In genomic region chr13:104108651-104109287, GRCm38 (mm10) we compare ENCODE assay signal across 8 mouse cellular contexts. TPM values are rescaled to one million over a fixed set of nuclear protein-coding genes. Genes with fewer than 3 reads are reported as not detected.
A peak's percentile ranks its signal among the peaks of the same experiment; 100 is the strongest.
DNase-seq lines count a peak whose midpoint lies in the region; ATAC-seq lines count a peak whose summit lies in the region.

No protein-coding gene starts in this region.

- H3K9me3 ChIP-seq in kidney, embryonic 15.5 days (replicated peaks), result peaks cover 6% of the 10 kb centered on the region; the same call in 1 of the 2 replicates
- H3K9me3 ChIP-seq in forebrain, embryonic 10.5 days, result peaks cover 10% of the 10 kb centered on the region

- H3K4me1 ChIP-seq in kidney, embryonic 15.5 days, result peaks cover 21% of the 10 kb centered on the region
- peaks cover 34% of the 10 kb centered on the region for H3K4me1 ChIP-seq in forebrain, embryonic 10.5 days

- ATAC-seq in kidney, embryonic 15.5 days (replicated peaks; ENCODE audit: low FRiP score), result peak; percentile 23; the same call in 1 of the 2 replicates
- peak; percentile 35 for ATAC-seq in megakaryocyte progenitor cell, adult 5-6 weeks (replicated peaks; ENCODE audit: poor library complexity)

- peak overlapping the region; percentile 98 for H3K4me2 ChIP-seq in kidney, embryonic 15.5 days

- H3K9ac ChIP-seq in kidney, embryonic 15.5 days, result peak overlapping the region; percentile 66

- peak overlapping the region; percentile 76 for H3K27ac ChIP-seq in kidney, embryonic 15.5 days
- H3K27ac ChIP-seq in forebrain, embryonic 10.5 days, result peak overlapping the region; percentile 87

- no peaks in the 10 kb centered on the region for H3K27me3 ChIP-seq in kidney, embryonic 15.5 days
- no peaks in the 10 kb centered on the region for H3K27me3 ChIP-seq in forebrain, embryonic 10.5 days (ENCODE audit: poor library complexity, severe bottlenecking)

- DNase-seq in kidney, postnatal 14 days, result no peak
- peak; percentile 31 for DNase-seq in Muller cell, postnatal 12 days (ENCODE audit: inconsistent ontology term)
- DNase-seq in forebrain, embryonic 10.5 days (ENCODE audit: extremely low spot score, low spot score), result peak; percentile 19
- DNase-seq in hindlimb bud, embryonic 11.5 days (ENCODE audit: extremely low spot score, low read depth, low spot score), result peak; percentile 22
- no peak for DNase-seq in urinary bladder, postnatal 4 days (ENCODE audit: low spot score in 2 of 2)
- DNase-seq in cerebellum, adult 11-12 months, result no peak

- peaks cover 3% of the 10 kb centered on the region for H3K36me3 ChIP-seq in kidney, embryonic 15.5 days
- peaks cover 12% of the 10 kb centered on the region for H3K36me3 ChIP-seq in forebrain, embryonic 10.5 days (replicated peaks)

- peak overlapping the region; percentile 93 for H3K4me3 ChIP-seq in kidney, embryonic 15.5 days (replicated peaks)
- H3K4me3 ChIP-seq in forebrain, embryonic 10.5 days, result peak overlapping the region; percentile 86

- 2% methylated on average over 24 of the region's 24 CpGs for WGBS in kidney, embryonic 15.5 days
- 2% methylated on average over 24 of the region's 24 CpGs for WGBS in forebrain, embryonic 10.5 days

RNA-seq across cellular contexts. Expression of gene Nln, which starts 0.6 kb away (rescaled TPM):
- polyA plus RNA-seq in kidney, embryonic 15.5 days (2015; fragmentation: Nextera tagmentation; extraction: Ambion mirVana), result 16.1 and 18.6 TPM in 2 replicates
- polyA plus RNA-seq in forebrain, embryonic 10.5 days (2016; fragmentation: Nextera tagmentation; extraction: Ambion mirVana), result 17.1 and 17.5 TPM in 2 replicates
- total RNA-seq in megakaryocyte progenitor cell, adult 5-6 weeks (2015), result 33.0 and 38.0 TPM in 2 replicates
- 39.1 and 46.9 TPM in 2 replicates for total RNA-seq in megakaryocyte progenitor cell, adult 5-6 weeks (2017)

RNA-seq across cellular contexts. Expression of gene Sgtb, which starts 0.8 kb away (rescaled TPM):
- polyA plus RNA-seq in kidney, embryonic 15.5 days (2015; fragmentation: Nextera tagmentation; extraction: Ambion mirVana), result 5.9 and 6.5 TPM in 2 replicates
- 8.0 and 9.0 TPM in 2 replicates for polyA plus RNA-seq in forebrain, embryonic 10.5 days (2016; fragmentation: Nextera tagmentation; extraction: Ambion mirVana)
- not detected in 2 replicates for total RNA-seq in megakaryocyte progenitor cell, adult 5-6 weeks (2015)
- total RNA-seq in megakaryocyte progenitor cell, adult 5-6 weeks (2017), result 0.34 TPM in 1 of 2 replicates, not detected in the other

Comparison
In these comparisons a context has a peak if more than half of its experiments do, and no peak if none do; other contexts are left out.
1. DNase-seq: peak in Muller cell, postnatal 12 days (single experiment), forebrain, embryonic 10.5 days (single experiment) and hindlimb bud, embryonic 11.5 days (single experiment); none in kidney, postnatal 14 days (single experiment), urinary bladder, postnatal 4 days (0 of 2) and cerebellum, adult 11-12 months (single experiment).